Mouse (Mus musculus) myocyte (in vitro differentiated cells): ENCODE results near the gene Atp5g1. TPM values are rescaled to one million over a fixed set of nuclear protein-coding genes. Genes with fewer than 3 reads are reported as not detected.

Source experiments
- H3K27me3 ChIP-seq: one replicate; pipeline ENCODE4 v1.6.1; 2011; ENCODE audit not compliant: control insufficient read depth, insufficient read depth, insufficient read length
- H3K36me3 ChIP-seq: one replicate; pipeline ENCODE4 v1.6.1; 2011; ENCODE audit not compliant: control insufficient read depth, insufficient read depth
- H3K4me2 ChIP-seq: one replicate; pipeline ENCODE4 v1.6.1; 2011; ENCODE audit warnings: low read depth, control low read depth
- H3K4me3 ChIP-seq: one replicate; pipeline ENCODE4 v1.5.1; 2011; ENCODE audit warnings: mild to moderate bottlenecking, control low read depth, moderate library complexity
- H3K79me2 ChIP-seq: one replicate; pipeline ENCODE4 v1.6.1; 2011; ENCODE audit not compliant: control insufficient read depth, insufficient read depth
- H3ac ChIP-seq: one replicate; pipeline ENCODE4 v1.6.1; 2011; ENCODE audit not compliant: control insufficient read depth, insufficient read length
- CEBPB ChIP-seq: IDR thresholded peaks from 2 replicates; pipeline ENCODE4 v1.6.1; 2011; ENCODE audit warnings: mild to moderate bottlenecking, moderate library complexity; ENCODE audit not compliant: poor library complexity, insufficient read depth, severe bottlenecking
- E2F4 ChIP-seq: IDR thresholded peaks from one replicate; pipeline ENCODE4 v1.6.1; 2011; ENCODE audit warnings: mild to moderate bottlenecking, control low read depth, moderate library complexity; ENCODE audit not compliant: insufficient read depth
- MAX ChIP-seq: IDR thresholded peaks from one replicate; pipeline ENCODE4 v1.6.1; 2011; ENCODE audit warnings: low read depth, mild to moderate bottlenecking, control low read depth
- MYOD1 ChIP-seq, 3 experiments: IDR thresholded peaks; one replicate each; pipeline ENCODE4 v1.6.1; 2011; ENCODE audit warnings: control low read depth in 2 of 3, low read depth in 2 of 3, mild to moderate bottlenecking in 2 of 3, moderate library complexity in 1 of 3; ENCODE audit not compliant: insufficient read length in 2 of 3, control insufficient read depth in 1 of 3
- MYOG ChIP-seq, 3 experiments: IDR thresholded peaks; one replicate each; pipeline ENCODE4 v1.6.1; 2011; ENCODE audit warnings: control low read depth in 2 of 3, low read depth in 2 of 3, mild to moderate bottlenecking in 2 of 3; ENCODE audit not compliant: insufficient read length in 2 of 3, control insufficient read depth in 1 of 3, insufficient read depth in 1 of 3
- POLR2A ChIP-seq: IDR thresholded peaks from one replicate; pipeline ENCODE4 v1.6.1; 2011; ENCODE audit warnings: low read depth, mild to moderate bottlenecking, control low read depth, moderate library complexity; ENCODE audit not compliant: insufficient read length
- POLR2AphosphoS2 ChIP-seq: IDR thresholded peaks from one replicate; pipeline ENCODE4 v1.6.1; 2011; ENCODE audit warnings: low read depth, control low read depth; ENCODE audit not compliant: insufficient read length
- REST ChIP-seq: IDR thresholded peaks from one replicate; pipeline ENCODE4 v1.6.1; 2011; ENCODE audit warnings: mild to moderate bottlenecking, control low read depth, moderate library complexity; ENCODE audit not compliant: insufficient read depth, insufficient read length
- SRF ChIP-seq: IDR thresholded peaks from one replicate; pipeline ENCODE4 v1.6.1; 2011; ENCODE audit warnings: low read depth; ENCODE audit not compliant: control insufficient read depth, insufficient read length
- TCF12 ChIP-seq: IDR thresholded peaks from one replicate; pipeline ENCODE4 v1.6.1; 2011; ENCODE audit warnings: mild to moderate bottlenecking, control low read depth; ENCODE audit not compliant: poor library complexity, insufficient read depth, severe bottlenecking
- TCF3 ChIP-seq: IDR thresholded peaks from one replicate; pipeline ENCODE4 v1.6.1; 2011; ENCODE audit warnings: low read depth, control low read depth; ENCODE audit not compliant: insufficient read length
- USF1 ChIP-seq: IDR thresholded peaks from one replicate; pipeline ENCODE4 v1.6.1; 2011; ENCODE audit warnings: low read depth, mild to moderate bottlenecking, control low read depth, moderate library complexity
- polyA plus RNA-seq: library from polyadenylated mRNA; unstranded; fragments of >200 nt; fragmentation: generic; extraction: Trizol; gene quantifications from one replicate; pipeline ENCODE4 v1.2.1, GENCODE M21; 2012; ENCODE audit warnings: missing spikeins

Gene Atp5g1
- polyA plus RNA-seq, 1 experiment, result 1,235 TPM

DNA sequence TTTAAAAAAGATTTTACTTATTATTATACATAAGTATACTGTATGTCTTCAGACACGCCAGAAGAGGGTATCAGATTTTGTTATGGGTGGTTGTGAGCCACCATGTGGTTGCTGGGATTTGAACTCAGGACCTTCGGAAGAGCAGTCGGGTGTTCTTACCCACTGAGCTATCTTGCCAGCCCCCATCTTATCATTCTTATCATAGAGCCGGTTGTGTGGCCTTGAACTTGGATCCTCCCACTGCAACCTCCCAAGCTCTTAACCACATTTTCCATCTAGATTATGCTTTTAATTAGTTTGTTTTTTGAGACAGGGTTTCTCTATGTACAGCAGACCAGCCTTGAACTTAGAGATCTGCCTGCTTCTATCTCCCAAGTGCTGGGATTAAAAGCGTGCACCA lies 38.0 kb downstream of the Atp5g1 start:
- H3ac ChIP-seq, result no peak overlapping the region
- peaks cover 13% of the 10 kb centered on the region for H3K79me2 ChIP-seq
- H3K4me3 ChIP-seq, result no peak overlapping the region
- no peaks in the 10 kb centered on the region for H3K27me3 ChIP-seq
- peaks cover 5% of the 10 kb centered on the region for H3K36me3 ChIP-seq
- H3K4me2 ChIP-seq, result no peak overlapping the region
- TF ChIP-seq MYOD1 (IDR thresholded peaks at IDR 0.05; ENCODE audit: control insufficient read depth in 1 of 3, insufficient read length in 2 of 3, low read depth in 2 of 3) (no peak), POLR2A (no peak), TCF12 (no peak), REST (no peak), E2F4 (no peak), USF1 (no peak), SRF (no peak), MAX (no peak), CEBPB (no peak), TCF3 (no peak), POLR2AphosphoS2 (no peak), MYOG (IDR thresholded peaks at IDR 0.05; ENCODE audit: control insufficient read depth in 1 of 3, insufficient read depth in 1 of 3, insufficient read length in 2 of 3, low read depth in 2 of 3) (no peak)

DNA sequence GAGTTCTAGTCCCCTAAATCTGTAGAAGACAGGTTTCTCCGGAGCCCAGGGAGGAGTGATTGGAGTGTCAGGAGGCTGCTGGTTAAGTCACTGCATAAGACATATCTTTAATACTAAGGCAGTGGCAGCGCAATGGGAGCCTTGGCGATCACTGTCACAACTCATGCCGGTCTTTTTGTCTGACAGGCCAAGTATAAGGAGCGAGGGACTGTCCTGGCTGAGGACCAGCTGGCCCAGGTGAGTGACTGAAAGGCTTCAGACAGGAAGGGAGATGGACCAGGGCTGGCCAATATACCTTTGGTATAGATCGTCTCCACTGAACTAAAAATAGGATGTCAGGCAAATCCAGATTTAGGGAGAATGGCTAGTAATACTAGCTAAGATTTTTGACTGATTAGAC lies 40.3 kb downstream of the Atp5g1 start:
- H3K4me3 ChIP-seq, result peak overlapping the region; percentile 74
- H3K4me2 ChIP-seq, result peak overlapping the region; percentile 75
- TF ChIP-seq E2F4, result no peak
- TF ChIP-seq POLR2A, result no peak
- TF ChIP-seq CEBPB, result no peak
- no peak for TF ChIP-seq MAX
- no peak for TF ChIP-seq TCF3
- TF ChIP-seq MYOG (IDR thresholded peaks at IDR 0.05; ENCODE audit: control insufficient read depth in 1 of 3, insufficient read depth in 1 of 3, insufficient read length in 2 of 3, low read depth in 2 of 3), result no peak
- TF ChIP-seq TCF12, result no peak
- no peak for TF ChIP-seq SRF
- TF ChIP-seq USF1, result no peak
- no peak for TF ChIP-seq REST
- TF ChIP-seq POLR2AphosphoS2, result no peak
- H3K36me3 ChIP-seq, result no peaks in the 10 kb centered on the region
- no peaks in the 10 kb centered on the region for H3K27me3 ChIP-seq
- peaks cover 13% of the 10 kb centered on the region for H3K79me2 ChIP-seq
- peak overlapping the region; percentile 17 for H3ac ChIP-seq

DNA sequence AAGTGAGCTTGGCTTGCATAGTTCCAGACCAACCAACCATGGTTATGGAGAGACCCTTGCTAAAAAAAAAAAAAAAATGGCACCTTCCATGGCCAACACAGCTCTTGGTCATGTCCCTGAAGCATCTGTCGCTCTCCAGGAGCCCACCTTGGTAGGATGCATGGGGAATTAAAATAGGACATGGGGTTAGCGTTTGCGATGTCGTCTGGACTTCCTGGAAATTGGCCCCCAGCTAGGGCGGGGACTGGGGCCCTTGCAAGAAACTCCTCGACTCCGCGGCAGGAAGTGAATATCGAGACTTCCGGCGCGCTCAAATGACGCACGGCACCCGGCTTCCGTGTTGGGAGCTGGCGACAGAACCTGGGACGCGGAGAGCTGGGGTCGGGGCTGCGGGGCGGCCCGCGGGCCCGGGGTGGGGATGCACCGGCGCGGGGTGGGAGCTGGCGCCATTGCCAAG lies 40.8 kb downstream of the Atp5g1 start, which contains the start of gene Snf8:
Snf8 (plus strand) TSS at position 290 of the 457 bp plus-strand sequence.
- Histone ChIP-seq H3K4me2 (peak within 1 kb of the TSS; percentile 92), H3K27me3 (peaks cover 2% of the 10 kb centered on the region), H3K79me2 (peaks cover 13% of the 10 kb centered on the region), H3ac (peak within 1 kb of the TSS; percentile 17), H3K4me3 (peak within 1 kb of the TSS; percentile 74), H3K36me3 (no peaks in the 10 kb centered on the region)
- TF ChIP-seq TCF12, result no peak
- peak; percentile 38 for TF ChIP-seq SRF
- TF ChIP-seq E2F4, result no peak
- TF ChIP-seq POLR2AphosphoS2, result peak; percentile 50

DNA sequence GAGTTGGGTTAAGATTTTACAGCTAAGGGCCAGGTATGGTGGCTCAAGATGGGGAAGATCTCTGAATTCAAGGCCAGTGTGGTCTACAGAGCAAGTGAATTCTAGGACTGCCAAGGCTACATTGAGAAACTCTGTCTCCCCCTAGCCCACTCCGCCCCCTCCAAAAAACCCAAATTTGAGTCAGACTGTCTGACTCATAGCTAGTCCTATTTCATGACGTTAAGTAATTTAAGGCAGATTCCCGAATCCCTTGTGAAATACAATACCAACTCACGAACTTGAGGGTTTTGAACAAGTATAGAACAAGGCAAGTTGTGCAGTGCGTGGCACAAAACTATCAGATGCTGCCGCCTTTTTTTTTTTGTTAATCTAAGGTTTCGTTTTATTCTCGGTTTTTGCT lies 41.4 kb downstream of the Atp5g1 start:
- Histone ChIP-seq H3K4me3 (peak overlapping the region; percentile 74), H3K36me3 (no peaks in the 10 kb centered on the region), H3K79me2 (peaks cover 13% of the 10 kb centered on the region), H3ac (no peak overlapping the region), H3K4me2 (peak overlapping the region; percentile 92), H3K27me3 (peaks cover 7% of the 10 kb centered on the region)
- no peak for TF ChIP-seq MAX
- no peak for TF ChIP-seq POLR2AphosphoS2
- peak; percentile 37; the same call in 1 of the 2 replicates for TF ChIP-seq CEBPB

DNA sequence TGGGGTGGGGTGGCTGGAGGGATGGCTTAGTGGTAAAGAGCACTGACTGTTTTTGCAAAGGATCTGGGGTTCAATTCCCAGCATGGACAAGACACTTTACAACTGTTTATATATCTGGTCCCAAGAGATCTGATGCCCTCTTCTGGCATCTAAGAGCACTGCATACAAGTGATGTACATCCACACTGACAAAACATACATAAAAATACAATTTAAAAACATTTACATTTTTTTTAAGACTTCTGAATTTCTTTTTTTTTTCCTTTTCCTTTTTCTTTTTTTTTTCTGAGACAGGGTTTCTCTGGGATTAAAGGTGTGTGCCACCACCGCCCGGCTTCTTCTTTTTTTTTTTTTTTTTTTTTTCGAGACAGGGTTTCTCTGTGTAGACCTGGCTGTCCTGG lies 42.2 kb downstream of the Atp5g1 start:
- Histone ChIP-seq H3K4me2 (no peak overlapping the region), H3K79me2 (peaks cover 13% of the 10 kb centered on the region), H3K27me3 (peaks cover 9% of the 10 kb centered on the region), H3K36me3 (no peaks in the 10 kb centered on the region), H3K4me3 (no peak overlapping the region), H3ac (no peak overlapping the region)
- TF ChIP-seq MAX (no peak), TCF3 (no peak)

DNA sequence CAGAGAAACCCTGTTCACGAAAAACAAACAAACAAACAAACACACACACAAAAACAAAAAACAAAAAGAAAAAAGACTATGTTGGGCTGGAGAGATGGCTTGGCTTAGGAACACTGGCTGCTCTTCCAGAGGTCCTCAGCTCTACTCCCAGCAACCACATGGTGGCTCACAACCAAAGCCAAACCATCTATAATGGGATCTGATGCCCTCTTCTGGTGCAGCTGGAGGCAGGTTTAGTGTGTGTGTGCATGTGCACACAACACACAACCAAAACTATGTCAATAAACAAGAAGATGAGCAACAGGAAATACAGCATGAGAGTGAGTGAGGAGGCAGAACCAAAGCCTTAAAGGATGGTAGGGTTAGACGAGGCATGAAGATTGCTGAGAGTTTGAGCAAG lies 43.8 kb downstream of the Atp5g1 start:
- H3K36me3 ChIP-seq, result no peaks in the 10 kb centered on the region
- no peak overlapping the region for H3ac ChIP-seq
- no peak overlapping the region for H3K4me2 ChIP-seq
- no peak overlapping the region for H3K4me3 ChIP-seq
- TF ChIP-seq USF1 (no peak), MYOG (IDR thresholded peaks at IDR 0.05; ENCODE audit: control insufficient read depth in 1 of 3, insufficient read depth in 1 of 3, insufficient read length in 2 of 3, low read depth in 2 of 3) (no peak), TCF12 (no peak), POLR2AphosphoS2 (no peak), MAX (no peak), E2F4 (no peak), POLR2A (no peak)
- peaks cover 13% of the 10 kb centered on the region for H3K79me2 ChIP-seq
- H3K27me3 ChIP-seq, result peaks cover 11% of the 10 kb centered on the region
